ENCODE assay signal across 15 mouse cellular contexts in the genomic region with DNA sequence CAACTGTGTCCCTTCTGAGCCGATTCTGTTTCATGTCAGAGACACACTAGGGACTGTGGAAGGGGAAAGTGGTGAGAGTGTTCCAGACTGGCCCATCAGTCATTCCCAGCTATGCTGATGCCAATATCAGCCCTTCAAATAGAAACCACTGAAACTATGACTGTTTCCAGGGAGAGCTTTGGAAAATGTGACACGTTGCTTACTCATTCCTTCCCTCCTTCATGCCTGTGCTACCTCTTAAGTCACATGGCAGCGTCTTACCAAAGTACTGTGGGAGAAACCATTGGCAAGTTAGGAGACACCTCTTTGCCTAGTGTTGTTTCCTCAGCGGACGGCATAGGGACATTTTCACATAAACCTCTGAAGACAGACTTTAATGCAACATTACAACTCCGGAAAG.
"Had no signal": no experiment of that assay in that cellular context is flagged by ENCODE, and none has a peak within 500 bp of the region (broad histone marks: within the 10 kb centered on the region; RNA-seq: fewer than 3 reads in every experiment).

No protein-coding gene starts in this region.

- ATAC-seq: midbrain, embryonic 16.5 days had no signal

- H3K27me3 ChIP-seq: limb, embryonic 13.5 days; midbrain, embryonic 12.5 days had no signal

- H3K9ac ChIP-seq: limb, embryonic 13.5 days; liver, embryonic 14.5 days; midbrain, embryonic 12.5 days had no signal

- H3K36me3 ChIP-seq: limb, embryonic 13.5 days; midbrain, embryonic 12.5 days had no signal

- H3K4me2 ChIP-seq: limb, embryonic 13.5 days; midbrain, embryonic 12.5 days had no signal

- H3K27ac ChIP-seq: kidney, postnatal 0 days; limb, embryonic 13.5 days; liver, embryonic 14.5 days; midbrain, embryonic 12.5 days; stomach, postnatal 0 days had no signal

- DNase-seq: kidney, adult 9 months; kidney, postnatal 36 days; layer of hippocampus, adult 9-11 months; layer of hippocampus, postnatal 36 days; left cerebral cortex, postnatal 4 days; lung, adult 18-20 months; right cerebral cortex, adult 18-20 months; right cerebral cortex, postnatal 25 days; thymus, postnatal 4 days had no signal

- H3K4me3 ChIP-seq: limb, embryonic 13.5 days; midbrain, embryonic 12.5 days had no signal

- H3K9me3 ChIP-seq: limb, embryonic 13.5 days; midbrain, embryonic 12.5 days had no signal

- H3K4me1 ChIP-seq: limb, embryonic 13.5 days had no signal
